Comparison of ENCODE assay signal across 8 mouse cellular contexts in the genomic region with DNA sequence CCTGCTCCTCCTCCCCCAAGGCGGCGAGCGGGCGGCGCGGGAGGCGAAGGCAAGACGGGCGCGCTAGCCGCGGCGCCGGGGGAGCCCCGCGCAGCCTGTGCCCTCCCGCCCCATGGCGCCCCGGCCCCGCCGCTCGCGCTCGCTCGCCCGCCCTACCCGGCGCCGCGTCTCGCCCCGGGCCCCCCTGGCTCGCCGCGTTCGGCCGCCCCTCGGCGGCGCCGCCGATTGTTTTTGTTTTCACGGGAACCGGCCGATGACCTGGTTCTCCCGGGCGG. TPM values are rescaled to one million over a fixed set of nuclear protein-coding genes. Genes with fewer than 3 reads are reported as not detected.
DNase-seq lines count a peak whose midpoint lies in the region; ATAC-seq and TF ChIP-seq lines count a peak whose summit lies in the region.

No protein-coding gene starts in this region.

- no peak for TF ChIP-seq CTCF in G1E (IDR thresholded peaks at IDR 0.05; ENCODE audit: low read depth, low read length)
- no peak for TF ChIP-seq CTCF in liver, postnatal 0 days (IDR thresholded peaks at IDR 0.05; ENCODE audit: low read depth)

- no peak for TF ChIP-seq EP300 in liver, postnatal 0 days (IDR thresholded peaks at IDR 0.05; ENCODE audit: low read depth)

- peak overlapping the region; percentile 94 for H3K27ac ChIP-seq in heart, embryonic 15.5 days
- H3K27ac ChIP-seq in forebrain, embryonic 16.5 days (ENCODE audit: low read length): peak overlapping the region; percentile 95
- peak overlapping the region; percentile 99 for H3K27ac ChIP-seq in liver, postnatal 0 days (ENCODE audit: low read depth)

- H3K9ac ChIP-seq in heart, embryonic 15.5 days: peak overlapping the region; percentile 87
- H3K9ac ChIP-seq in forebrain, embryonic 16.5 days (replicated peaks; ENCODE audit: low read depth, low read length): peak overlapping the region; percentile 85
- H3K9ac ChIP-seq in liver, postnatal 0 days (replicated peaks): peak overlapping the region; percentile 99

- under 1% methylated on average over 40 of the region's 47 CpGs for WGBS in heart, embryonic 15.5 days
- 2% methylated on average over 24 of the region's 47 CpGs for WGBS in forebrain, embryonic 16.5 days
- WGBS in liver, postnatal 0 days (ENCODE audit: insufficient replicate concordance): 1% methylated on average over 31 of the region's 47 CpGs

- peak overlapping the region; percentile 72 for H3K4me2 ChIP-seq in heart, embryonic 15.5 days
- H3K4me2 ChIP-seq in forebrain, embryonic 16.5 days (ENCODE audit: low read length): peak overlapping the region; percentile 89
- peak overlapping the region; percentile 86 for H3K4me2 ChIP-seq in liver, postnatal 0 days (ENCODE audit: low read depth, low read length)

- H3K9me3 ChIP-seq in heart, embryonic 15.5 days (replicated peaks): no peaks in the 10 kb centered on the region
- H3K9me3 ChIP-seq in G1E (replicated peaks): no peaks in the 10 kb centered on the region
- H3K9me3 ChIP-seq in forebrain, embryonic 16.5 days (ENCODE audit: control insufficient read depth, low read length): no peaks in the 10 kb centered on the region
- no peaks in the 10 kb centered on the region for H3K9me3 ChIP-seq in liver, postnatal 0 days (ENCODE audit: low read length)

- H3K4me3 ChIP-seq in heart, embryonic 15.5 days: peak overlapping the region; percentile 91
- H3K4me3 ChIP-seq in G1E (ENCODE audit: low read depth, low read length): peak overlapping the region; percentile 96
- peak overlapping the region; percentile 93 for H3K4me3 ChIP-seq in forebrain, embryonic 16.5 days (replicated peaks; ENCODE audit: low read length)
- peak overlapping the region; percentile 92 for H3K4me3 ChIP-seq in liver, postnatal 0 days (ENCODE audit: low read depth, low read length)

- H3K36me3 ChIP-seq in heart, embryonic 15.5 days: no peaks in the 10 kb centered on the region
- no peaks in the 10 kb centered on the region for H3K36me3 ChIP-seq in G1E (replicated peaks)
- no peaks in the 10 kb centered on the region for H3K36me3 ChIP-seq in forebrain, embryonic 16.5 days (ENCODE audit: control insufficient read depth, insufficient read depth)
- H3K36me3 ChIP-seq in liver, postnatal 0 days (replicated peaks; ENCODE audit: insufficient read depth, low read length): no peaks in the 10 kb centered on the region

- H3K27me3 ChIP-seq in heart, embryonic 15.5 days: no peaks in the 10 kb centered on the region
- no peaks in the 10 kb centered on the region for H3K27me3 ChIP-seq in G1E (ENCODE audit: insufficient read depth, low read length)
- H3K27me3 ChIP-seq in forebrain, embryonic 16.5 days (replicated peaks; ENCODE audit: control insufficient read depth, insufficient read depth, low read length): no peaks in the 10 kb centered on the region; the same call in 1 of the 2 replicates
- H3K27me3 ChIP-seq in liver, postnatal 0 days (ENCODE audit: insufficient read depth, low read length): no peaks in the 10 kb centered on the region

- no peak for DNase-seq in heart, postnatal 4 days
- no peak for DNase-seq in G1E (ENCODE audit: low spot score)
- no peak for DNase-seq in liver, postnatal 0 days
- no peak for DNase-seq in layer of hippocampus, adult 8-10 months (ENCODE audit: low spot score in 2 of 2)
- no peak for DNase-seq in urinary bladder, postnatal 14 days (ENCODE audit: low spot score)
- DNase-seq in urinary bladder, postnatal 10 days (ENCODE audit: low spot score): no peak

- ATAC-seq in heart, embryonic 15.5 days (replicated peaks; ENCODE audit: insufficient number of reproducible peaks, insufficient read depth, low FRiP score, low read depth): peak; percentile 23
- ATAC-seq in G1E (ENCODE audit: extremely low read depth, insufficient number of reproducible peaks, low FRiP score, poor library complexity, severe bottlenecking): no peak
- peak; percentile 54; the same call in 1 of the 2 replicates for ATAC-seq in forebrain, embryonic 16.5 days
- no peak for ATAC-seq in liver, postnatal 0 days

- H3K4me1 ChIP-seq in heart, embryonic 15.5 days (replicated peaks): peaks cover 31% of the 10 kb centered on the region
- peaks cover 42% of the 10 kb centered on the region for H3K4me1 ChIP-seq in G1E (ENCODE audit: insufficient read depth, low read depth, low read length)
- peaks cover 24% of the 10 kb centered on the region for H3K4me1 ChIP-seq in forebrain, embryonic 16.5 days (replicated peaks; ENCODE audit: control insufficient read depth, insufficient read depth, low read length)
- H3K4me1 ChIP-seq in liver, postnatal 0 days (ENCODE audit: insufficient read depth): peaks cover 27% of the 10 kb centered on the region

RNA-seq across cellular contexts. Expression of gene Rmnd5a, which starts 0.3 kb away (rescaled TPM):
- polyA plus RNA-seq in heart, embryonic 15.5 days (2015; fragmentation: Nextera tagmentation; extraction: Ambion mirVana): 8.4 and 9.9 TPM in 2 replicates
- total RNA-seq in heart, postnatal 4 days (2021): 10 to 100 TPM; 42.1 to 43.9 TPM
- total RNA-seq in G1E (2014; fragmentation: Nextera tagmentation): 89.4 and 90.3 TPM in 2 replicates
- 51.9 and 65.9 TPM in 2 replicates for total RNA-seq in G1E (2017)
- 7.4 and 7.8 TPM in 2 replicates for polyA plus RNA-seq in G1E (2012)
- polyA plus RNA-seq in forebrain, embryonic 16.5 days (2015; fragmentation: Nextera tagmentation; extraction: Ambion mirVana): 8.4 and 9.4 TPM in 2 replicates
- 6.3 and 6.6 TPM in 2 replicates for polyA plus RNA-seq in liver, postnatal 0 days (2015; fragmentation: Nextera tagmentation; extraction: Ambion mirVana)
- total RNA-seq in layer of hippocampus, adult 8-10 months (2022): 100 to 1,000 TPM in 2 of 4 experiments, 10 to 100 TPM in 2; 73.7 to 105 (median 89.5) TPM

RNA-seq across cellular contexts. Expression of gene Rnf103, which starts 53.5 kb away (rescaled TPM):
- 14.5 and 15.8 TPM in 2 replicates for polyA plus RNA-seq in heart, embryonic 15.5 days (2015; fragmentation: Nextera tagmentation; extraction: Ambion mirVana)
- total RNA-seq in heart, postnatal 4 days (2021): 10 to 100 TPM; 32.1 to 33.5 TPM
- total RNA-seq in G1E (2014; fragmentation: Nextera tagmentation): 14.2 and 15.0 TPM in 2 replicates
- total RNA-seq in G1E (2017): 15.0 and 18.3 TPM in 2 replicates
- polyA plus RNA-seq in G1E (2012): 7.3 and 9.7 TPM in 2 replicates
- 22.1 and 24.8 TPM in 2 replicates for polyA plus RNA-seq in forebrain, embryonic 16.5 days (2015; fragmentation: Nextera tagmentation; extraction: Ambion mirVana)
- polyA plus RNA-seq in liver, postnatal 0 days (2015; fragmentation: Nextera tagmentation; extraction: Ambion mirVana): 24.0 and 28.0 TPM in 2 replicates
- total RNA-seq in layer of hippocampus, adult 8-10 months (2022): 10 to 100 TPM; 41.7 to 45.4 (median 45.3) TPM

Comparison
In these comparisons a context has a peak if more than half of its experiments do, and no peak if none do; other contexts are left out.
1. ATAC-seq: peak in heart, embryonic 15.5 days (single experiment) and forebrain, embryonic 16.5 days (single experiment); none in G1E (single experiment) and liver, postnatal 0 days (single experiment).
2. Peak in every context shown above with its lines, with median percentiles within 50 percentile points of each other: H3K27ac ChIP-seq, H3K4me2 ChIP-seq, H3K4me3 ChIP-seq and H3K9ac ChIP-seq.